Mouse (Mus musculus): ENCODE measurements around the gene Sik1. TPM values are rescaled to one million over a fixed set of nuclear protein-coding genes. Genes with fewer than 3 reads are reported as not detected.
A peak's percentile ranks its signal among the peaks of the same experiment; 100 is the strongest.

The Sik1 gene
- polyA plus RNA-seq, 1 experiment = 60.5 TPM

- no peak overlapping the region for H3K4me3 ChIP-seq (replicated peaks; ENCODE audit: extremely low read depth, low read depth, low read length)
- TF ChIP-seq CTCF (IDR thresholded peaks at IDR 0.05; ENCODE audit: insufficient read depth, low read length) (no peak), POLR2A (IDR thresholded peaks at IDR 0.05; ENCODE audit: borderline replicate concordance, extremely low read depth, low read depth, low read length) (no peak)
- 94% methylated on average over 8 of the region's 8 CpGs for WGBS
- no peak for DNase-seq
- H3K4me1 ChIP-seq (ENCODE audit: control insufficient read depth, insufficient read depth, low read length) = peaks cover 33% of the 10 kb centered on the region
These were observed 25.0 kb downstream of the Sik1 start for GRCm38 (mm10) chr17:31830506-31831075.

GRCm38 (mm10) chr17:31828916-31829315, 26.7 kb downstream of the Sik1 start:
- TF ChIP-seq POLR2A (IDR thresholded peaks at IDR 0.05; ENCODE audit: borderline replicate concordance, extremely low read depth, low read depth, low read length) (no peak), CTCF (IDR thresholded peaks at IDR 0.05; ENCODE audit: insufficient read depth, low read length) (no peak)
- DNase-seq = no peak
- 94% methylated on average over 5 of the region's 5 CpGs for WGBS
- peaks cover 24% of the 10 kb centered on the region for H3K4me1 ChIP-seq (ENCODE audit: control insufficient read depth, insufficient read depth, low read length)
- no peak overlapping the region for H3K4me3 ChIP-seq (replicated peaks; ENCODE audit: extremely low read depth, low read depth, low read length)

- WGBS = 56% methylated on average over 5 of the region's 5 CpGs
- Histone ChIP-seq H3K4me1 (ENCODE audit: control insufficient read depth, insufficient read depth, low read length) (peaks cover 19% of the 10 kb centered on the region), H3K4me3 (replicated peaks; ENCODE audit: extremely low read depth, low read depth, low read length) (no peak overlapping the region)
- TF ChIP-seq CTCF (IDR thresholded peaks at IDR 0.05; ENCODE audit: insufficient read depth, low read length) = no peak
- TF ChIP-seq POLR2A (IDR thresholded peaks at IDR 0.05; ENCODE audit: borderline replicate concordance, extremely low read depth, low read depth, low read length) = no peak
- no peak for DNase-seq
These were observed 27.5 kb downstream of the Sik1 start for GRCm38 (mm10) chr17:31828118-31828517.

DNA sequence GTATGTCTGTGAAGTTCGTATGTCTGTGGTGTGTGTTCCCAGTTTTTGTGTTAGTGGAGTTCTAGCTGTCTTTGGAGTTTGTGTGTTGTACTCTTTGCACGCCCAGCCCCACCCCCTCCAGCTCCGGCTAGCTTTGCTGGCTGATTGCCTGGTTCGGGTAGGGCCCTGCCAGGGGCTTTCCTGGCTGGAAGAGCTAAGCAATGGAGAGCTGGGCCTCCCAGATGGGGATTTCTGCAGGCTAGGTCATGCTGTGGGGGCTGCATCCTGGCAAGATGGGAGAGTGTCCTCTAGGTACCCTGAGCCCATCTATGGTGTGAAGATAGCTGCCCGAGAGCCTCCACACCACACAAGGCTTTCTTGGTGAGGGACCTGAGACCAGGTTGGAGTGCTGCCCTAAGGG, 28.4 kb downstream of the Sik1 start:
- WGBS = 17% methylated on average over 5 of the region's 5 CpGs
- Histone ChIP-seq H3K4me1 (ENCODE audit: control insufficient read depth, insufficient read depth, low read length) (peaks cover 19% of the 10 kb centered on the region), H3K4me3 (replicated peaks; ENCODE audit: extremely low read depth, low read depth, low read length) (no peak overlapping the region)
- 0 out of 2 replicates have a peak, but pooled peaks have one; percentile 8 for TF ChIP-seq POLR2A (IDR thresholded peaks at IDR 0.05; ENCODE audit: borderline replicate concordance, extremely low read depth, low read depth, low read length)
- TF ChIP-seq CTCF (IDR thresholded peaks at IDR 0.05; ENCODE audit: insufficient read depth, low read length) = no peak
- no peak for DNase-seq

GRCm38 (mm10) chr17:31826669-31827068, 28.9 kb downstream of the Sik1 start:
- TF ChIP-seq CTCF (IDR thresholded peaks at IDR 0.05; ENCODE audit: insufficient read depth, low read length) = no peak
- no peak for TF ChIP-seq POLR2A (IDR thresholded peaks at IDR 0.05; ENCODE audit: borderline replicate concordance, extremely low read depth, low read depth, low read length)
- Histone ChIP-seq H3K4me1 (ENCODE audit: control insufficient read depth, insufficient read depth, low read length) (peaks cover 19% of the 10 kb centered on the region), H3K4me3 (replicated peaks; ENCODE audit: extremely low read depth, low read depth, low read length) (no peak overlapping the region)
- DNase-seq = no peak
- 20% methylated on average over 6 of the region's 6 CpGs for WGBS

GRCm38 (mm10) chr17:31825678-31826077, 29.9 kb downstream of the Sik1 start:
- no peak for DNase-seq
- WGBS = 74% methylated on average over 9 of the region's 9 CpGs
- peaks cover 19% of the 10 kb centered on the region for H3K4me1 ChIP-seq (ENCODE audit: control insufficient read depth, insufficient read depth, low read length)
- no peak overlapping the region for H3K4me3 ChIP-seq (replicated peaks; ENCODE audit: extremely low read depth, low read depth, low read length)
- TF ChIP-seq CTCF (IDR thresholded peaks at IDR 0.05; ENCODE audit: insufficient read depth, low read length) = no peak
- no peak for TF ChIP-seq POLR2A (IDR thresholded peaks at IDR 0.05; ENCODE audit: borderline replicate concordance, extremely low read depth, low read depth, low read length)

GRCm38 (mm10) chr17:31824812-31825211, 30.8 kb downstream of the Sik1 start:
- TF ChIP-seq CTCF (IDR thresholded peaks at IDR 0.05; ENCODE audit: insufficient read depth, low read length) = no peak
- no peak for TF ChIP-seq POLR2A (IDR thresholded peaks at IDR 0.05; ENCODE audit: borderline replicate concordance, extremely low read depth, low read depth, low read length)
- Histone ChIP-seq H3K4me1 (ENCODE audit: control insufficient read depth, insufficient read depth, low read length) (peaks cover 19% of the 10 kb centered on the region), H3K4me3 (replicated peaks; ENCODE audit: extremely low read depth, low read depth, low read length) (no peak overlapping the region)
- 65% methylated on average over 7 of the region's 7 CpGs for WGBS
- no peak for DNase-seq

DNA sequence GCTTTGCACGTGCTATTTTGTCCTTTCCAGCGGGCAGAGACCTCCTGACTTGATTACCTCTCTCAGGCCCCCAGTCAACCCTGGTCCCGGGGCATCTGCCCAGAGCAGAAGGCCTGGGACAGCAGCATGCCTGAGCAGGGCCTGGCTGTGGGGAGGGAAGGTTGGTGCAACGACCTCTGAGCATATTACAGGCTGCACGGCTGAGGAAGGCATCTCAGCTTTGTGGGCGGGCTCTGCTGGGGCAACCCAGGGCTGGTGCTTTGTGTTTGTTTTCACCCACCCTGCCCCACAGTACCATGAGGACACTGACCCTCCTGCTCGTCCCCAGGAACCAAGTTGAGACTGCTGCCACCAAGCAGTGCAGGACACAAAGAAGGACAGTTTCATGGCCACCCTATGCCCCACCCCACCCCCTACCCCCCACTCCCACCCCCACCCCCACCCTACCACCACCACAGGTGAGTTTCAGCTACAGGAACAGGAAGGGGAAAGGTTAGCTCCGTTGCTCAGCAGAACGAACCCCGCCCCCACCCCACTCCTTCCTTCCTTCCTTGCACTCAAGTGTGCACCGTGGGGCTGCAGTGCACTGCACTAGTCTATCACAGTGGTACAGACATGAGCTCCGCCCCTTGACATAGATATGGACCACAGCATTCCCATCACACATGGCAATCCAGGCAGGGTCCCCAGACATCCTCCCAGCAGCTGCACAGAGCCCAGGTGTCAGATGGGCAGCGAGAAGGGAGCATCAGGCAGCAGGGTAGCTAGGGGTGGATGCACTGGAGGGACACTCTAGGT, 34.3 kb downstream of the Sik1 start:
- H3K4me1 ChIP-seq (ENCODE audit: control insufficient read depth, insufficient read depth, low read length) = peaks cover 2% of the 10 kb centered on the region
- no peak overlapping the region for H3K4me3 ChIP-seq (replicated peaks; ENCODE audit: extremely low read depth, low read depth, low read length)
- DNase-seq = no peak
- WGBS = 42% methylated on average over 13 of the region's 13 CpGs
- TF ChIP-seq CTCF (IDR thresholded peaks at IDR 0.05; ENCODE audit: insufficient read depth, low read length) (no peak), POLR2A (IDR thresholded peaks at IDR 0.05; ENCODE audit: borderline replicate concordance, extremely low read depth, low read depth, low read length) (no peak)

DNA sequence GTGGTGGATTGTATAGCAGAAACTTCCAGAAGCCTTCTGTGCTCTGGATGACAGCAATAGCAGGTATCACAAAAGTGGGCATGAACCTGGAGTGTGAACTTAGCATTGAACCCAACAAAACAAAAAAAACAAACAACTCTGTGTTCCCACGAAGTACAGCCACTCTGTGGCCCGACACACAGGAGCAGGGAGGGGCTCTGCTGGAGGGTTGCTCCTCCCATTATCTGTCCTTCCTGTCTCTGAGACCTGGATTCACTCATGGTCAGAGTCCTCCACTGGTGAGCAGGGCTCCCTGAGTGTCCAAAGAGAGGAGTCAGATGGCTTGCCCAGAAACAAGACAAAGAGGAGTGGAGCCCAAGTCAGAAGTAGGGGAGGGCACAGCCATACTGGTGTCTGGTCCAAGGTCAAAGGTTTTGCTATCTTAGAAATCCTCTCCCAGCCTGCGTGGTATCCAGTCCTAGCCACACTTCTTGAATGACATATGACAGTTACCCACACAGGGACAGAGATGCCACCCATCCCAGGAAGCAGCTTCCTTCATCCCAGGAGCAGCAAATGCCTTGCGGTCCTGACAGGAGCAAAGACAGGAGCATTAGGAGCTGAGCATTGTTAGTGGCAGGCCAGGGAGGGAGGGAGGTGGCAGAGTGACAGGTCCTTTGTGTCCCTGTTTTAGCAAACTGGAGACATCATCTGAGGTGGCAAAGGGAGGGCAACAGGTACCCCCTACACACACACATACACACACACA, 35.3 kb downstream of the Sik1 start:
- H3K4me1 ChIP-seq (ENCODE audit: control insufficient read depth, insufficient read depth, low read length) = no peaks in the 10 kb centered on the region
- 45% methylated on average over 4 of the region's 4 CpGs for WGBS
- DNase-seq = no peak
- TF ChIP-seq CTCF (IDR thresholded peaks at IDR 0.05; ENCODE audit: insufficient read depth, low read length) = no peak
- no peak for TF ChIP-seq POLR2A (IDR thresholded peaks at IDR 0.05; ENCODE audit: borderline replicate concordance, extremely low read depth, low read depth, low read length)
- H3K4me3 ChIP-seq (replicated peaks; ENCODE audit: extremely low read depth, low read depth, low read length) = no peak overlapping the region
